Mouse (Mus musculus) kidney, adult 2 months (tissue): ENCODE measurements around the gene Cplane1.

Experiments used
- CTCF ChIP-seq: fragments of 200-500 bp; conservative IDR thresholded peaks from 2 replicates; pipeline ENCODE4 v1.5.1; 2011; ENCODE audit warnings: low read depth, mild to moderate bottlenecking, control low read depth, low read length, moderate library complexity, mixed read lengths; ENCODE audit not compliant: insufficient read depth, insufficient read length
- POLR2A ChIP-seq: fragments of 200-500 bp; IDR thresholded peaks from one replicate; pipeline ENCODE4 v1.6.1; 2011; ENCODE audit warnings: low read depth, low read length, control low read depth

DNA sequence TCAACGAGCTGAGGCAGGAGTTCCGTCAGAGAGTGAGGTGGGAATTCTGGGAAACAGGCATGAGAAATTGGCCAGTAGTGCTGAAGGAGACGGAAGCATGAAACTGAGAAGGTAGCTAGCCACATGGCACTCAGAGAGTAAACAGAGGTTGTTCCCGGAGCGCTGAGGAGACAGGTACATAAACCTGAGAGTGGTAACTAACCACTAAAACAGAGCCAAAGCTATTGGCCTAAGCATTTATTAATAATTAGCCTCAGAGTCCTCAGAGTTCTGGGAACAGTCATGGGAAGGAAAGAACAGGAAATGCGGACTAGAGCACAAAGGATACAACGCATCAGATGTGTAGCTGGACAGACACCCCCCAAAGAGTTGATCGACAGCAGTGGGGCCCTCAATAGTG, 99.3 kb downstream of the Cplane1 start:
- TF ChIP-seq CTCF (no peak), POLR2A (no peak)
